Mouse (Mus musculus) kidney, embryonic 16.5 days (tissue): ENCODE data around the gene Dglucy. TPM values are rescaled to one million over a fixed set of nuclear protein-coding genes. Genes with fewer than 3 reads are reported as not detected.

Experiments used
- ATAC-seq: fragments of 200-750 bp; cut with Nextera tagmentation; 2 replicates; pipeline ENCODE4 v1.8.0; 2017; ENCODE audit warnings: moderate TSS enrichment; ENCODE audit not compliant: low FRiP score, low TSS enrichment
- H3K27ac ChIP-seq: fragments of 300-500 bp; sonication (generic); 2 replicates; pipeline ENCODE4 v1.5.1; 2014; ENCODE audit warnings: low read length
- H3K27me3 ChIP-seq: fragments of 300-500 bp; sonication (generic); 2 replicates; pipeline ENCODE4 v1.6.1; 2014; ENCODE audit warnings: low read length, control low read depth, mixed read lengths; ENCODE audit not compliant: insufficient read depth
- H3K36me3 ChIP-seq: fragments of 300-500 bp; sonication (generic); 2 replicates; pipeline ENCODE4 v1.6.1; 2014; ENCODE audit warnings: low read length, control low read depth, mixed read lengths; ENCODE audit not compliant: insufficient read depth
- H3K4me1 ChIP-seq: fragments of 300-500 bp; sonication (generic); 2 replicates; pipeline ENCODE4 v1.6.1; 2014; ENCODE audit warnings: low read length, control low read depth, mixed read lengths; ENCODE audit not compliant: insufficient read depth
- H3K4me2 ChIP-seq: fragments of 300-500 bp; sonication (generic); replicated peaks from 2 replicates; pipeline ENCODE4 v1.6.1; 2014; ENCODE audit warnings: low read depth, low read length
- H3K4me3 ChIP-seq: fragments of 300-500 bp; sonication (generic); 2 replicates; pipeline ENCODE4 v1.5.1; 2014; ENCODE audit warnings: mild to moderate bottlenecking, low read length
- H3K9ac ChIP-seq: fragments of 300-500 bp; sonication (generic); replicated peaks from 2 replicates; pipeline ENCODE4 v1.6.1; 2014; ENCODE audit warnings: low read length
- H3K9me3 ChIP-seq: fragments of 300-500 bp; sonication (generic); 2 replicates; pipeline ENCODE4 v1.6.1; 2016; ENCODE audit warnings: low read length, control low read depth
- WGBS: fragments of 180-500 bp; shearing (Covaris S2); extraction: QIAGEN DNeasy Blood & Tissue Kit; methylation state at CpG from one replicate; pipeline ENCODE4 v1.1.7; 2014; 5-methylcytosine and 5-hydroxymethylcytosine counted together
- polyA plus RNA-seq: library from polyadenylated mRNA; unstranded; fragments of >200 nt; fragmentation: Nextera tagmentation; extraction: Ambion mirVana; gene quantifications from 2 replicates; pipeline ENCODE4 v1.2.1, GENCODE M21; 2015

The Dglucy gene
- polyA plus RNA-seq, 1 experiment from 2014 or later, result 3.9 TPM

DNA sequence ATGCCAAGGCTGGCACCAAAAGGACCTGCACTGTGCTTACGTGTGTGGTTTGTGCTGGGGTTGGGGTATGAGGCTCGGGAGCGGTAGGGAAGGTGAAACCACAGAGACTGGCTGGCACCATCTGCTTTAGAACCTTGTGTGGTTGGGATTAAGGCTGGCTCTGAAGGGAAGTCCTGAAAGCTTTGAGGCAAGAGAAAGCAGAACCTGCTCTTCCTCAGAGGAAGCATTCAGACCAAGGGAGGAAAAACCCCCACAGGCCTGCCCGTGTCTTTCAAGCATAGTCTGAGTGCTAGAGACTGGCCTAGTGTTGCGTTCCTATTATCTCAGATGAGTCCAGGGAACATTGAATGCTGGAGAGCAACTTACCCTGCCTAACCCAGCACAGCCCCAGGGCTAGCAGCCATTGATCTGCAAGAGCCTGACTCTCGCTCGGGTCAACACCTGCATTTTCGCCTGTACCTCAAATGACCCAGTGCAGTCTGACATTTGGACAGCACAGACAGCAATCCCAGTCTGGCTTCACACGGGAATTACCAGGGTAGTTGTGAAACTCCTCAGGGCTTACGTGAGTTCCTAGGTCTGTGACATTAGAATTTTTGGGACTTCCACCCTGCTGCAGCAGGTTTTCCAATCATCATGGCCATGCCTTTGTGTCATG is 452 bp upstream of the Dglucy start:
- Histone ChIP-seq H3K4me1 (peaks cover 16% of the 10 kb centered on the region), H3K27me3 (no peaks in the 10 kb centered on the region), H3K36me3 (no peaks in the 10 kb centered on the region), H3K9me3 (no peaks in the 10 kb centered on the region), H3K4me2 (peak overlapping the region; percentile 48), H3K4me3 (no peak overlapping the region; the same call in 1 of the 2 replicates), H3K9ac (peak overlapping the region; percentile 64), H3K27ac (peak overlapping the region; percentile 1; the same call in 1 of the 2 replicates)
- WGBS, result 79% methylated on average over 10 of the region's 10 CpGs
- ATAC-seq, result peak; percentile 17; the same call in 1 of the 2 replicates

DNA sequence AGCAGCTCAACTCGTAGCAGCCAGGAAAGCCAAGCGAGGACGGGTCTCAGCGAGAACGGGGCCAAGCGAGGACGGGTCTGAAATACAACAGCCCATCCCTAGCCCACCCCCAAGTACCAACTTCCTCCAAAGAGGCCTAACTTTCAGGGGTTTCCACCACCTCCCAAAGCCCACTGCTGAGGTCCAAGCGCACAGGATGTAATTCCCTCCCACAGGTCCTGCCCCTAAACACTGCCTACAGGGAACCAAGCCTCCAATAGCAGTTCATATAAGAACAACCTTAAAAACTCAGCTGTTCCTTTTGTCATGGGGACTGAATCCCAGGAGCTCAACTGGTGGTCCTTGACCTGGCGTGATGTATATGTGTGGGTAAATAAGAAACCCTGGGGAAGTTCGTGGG is 1.6 kb downstream of the Dglucy start:
- H3K9me3 ChIP-seq, result no peaks in the 10 kb centered on the region
- H3K27ac ChIP-seq, result no peak overlapping the region
- no peaks in the 10 kb centered on the region for H3K36me3 ChIP-seq
- H3K27me3 ChIP-seq, result no peaks in the 10 kb centered on the region
- peaks cover 16% of the 10 kb centered on the region for H3K4me1 ChIP-seq
- H3K9ac ChIP-seq, result no peak overlapping the region
- H3K4me3 ChIP-seq, result no peak overlapping the region
- H3K4me2 ChIP-seq, result no peak overlapping the region
- 89% methylated on average over 10 of the region's 10 CpGs for WGBS
- no peak for ATAC-seq

DNA sequence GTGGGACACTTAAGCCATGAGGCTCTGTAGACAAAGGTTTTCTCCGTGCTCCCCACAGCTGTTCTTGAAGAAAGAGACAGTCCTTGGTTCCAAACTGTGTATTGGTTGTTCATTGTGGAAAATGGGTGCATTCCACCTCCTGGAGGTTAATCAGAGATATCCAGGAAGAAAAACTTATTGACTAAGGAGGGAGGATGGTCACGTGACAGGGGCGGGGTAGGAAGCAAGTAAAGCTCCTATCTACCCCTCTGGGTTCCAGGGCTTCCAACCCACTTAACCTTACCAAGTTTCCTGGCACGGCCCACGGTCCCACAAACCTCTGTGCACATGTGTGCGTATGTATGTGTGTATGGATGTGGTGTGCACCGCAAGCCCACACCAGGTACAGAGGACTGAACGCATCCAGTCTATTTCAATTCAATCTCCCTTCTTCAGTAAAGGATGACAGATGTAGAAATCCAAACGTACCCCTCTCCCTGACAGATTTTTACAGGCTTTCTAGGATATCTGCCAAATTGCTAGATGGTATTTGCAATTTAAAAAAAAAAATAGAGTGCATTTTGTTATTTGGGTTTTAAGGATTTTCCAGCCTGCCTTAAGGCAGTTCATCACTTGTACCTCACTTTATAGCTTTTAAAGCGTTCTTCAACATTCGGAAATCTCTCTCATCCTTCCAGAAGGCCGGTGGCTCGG is 2.7 kb downstream of the Dglucy start:
- H3K9ac ChIP-seq, result no peak overlapping the region
- H3K4me3 ChIP-seq, result no peak overlapping the region
- no peak for ATAC-seq
- no peaks in the 10 kb centered on the region for H3K9me3 ChIP-seq
- 89% methylated on average over 13 of the region's 13 CpGs for WGBS
- H3K27ac ChIP-seq, result no peak overlapping the region
- peaks cover 13% of the 10 kb centered on the region for H3K4me1 ChIP-seq
- no peaks in the 10 kb centered on the region for H3K27me3 ChIP-seq
- H3K36me3 ChIP-seq, result no peaks in the 10 kb centered on the region
- no peak overlapping the region for H3K4me2 ChIP-seq

DNA sequence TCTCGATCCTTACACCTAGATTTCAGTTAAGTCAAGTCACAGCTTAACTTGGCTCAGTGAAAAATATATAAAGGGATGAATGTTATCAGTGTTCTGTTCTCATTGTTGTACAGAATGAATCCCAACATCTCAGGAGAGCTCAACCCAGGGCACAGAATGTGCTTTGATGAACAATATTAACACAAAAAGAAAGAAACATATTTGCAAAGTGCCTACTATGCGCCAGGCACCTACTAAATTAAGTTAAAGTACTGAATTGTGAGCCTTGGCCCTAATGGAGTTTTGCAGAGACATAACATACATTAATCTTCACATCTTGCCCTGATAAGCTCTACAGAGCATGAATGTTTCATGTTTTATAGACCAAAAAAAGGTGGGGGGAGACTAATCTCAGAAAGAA is 5.3 kb downstream of the Dglucy start:
- Histone ChIP-seq H3K36me3 (no peaks in the 10 kb centered on the region), H3K4me2 (no peak overlapping the region), H3K9me3 (no peaks in the 10 kb centered on the region), H3K4me3 (no peak overlapping the region), H3K9ac (no peak overlapping the region), H3K27me3 (no peaks in the 10 kb centered on the region), H3K4me1 (peaks cover 6% of the 10 kb centered on the region), H3K27ac (no peak overlapping the region)
- ATAC-seq, result no peak
- 74% methylated on average over 2 of the region's 2 CpGs for WGBS

DNA sequence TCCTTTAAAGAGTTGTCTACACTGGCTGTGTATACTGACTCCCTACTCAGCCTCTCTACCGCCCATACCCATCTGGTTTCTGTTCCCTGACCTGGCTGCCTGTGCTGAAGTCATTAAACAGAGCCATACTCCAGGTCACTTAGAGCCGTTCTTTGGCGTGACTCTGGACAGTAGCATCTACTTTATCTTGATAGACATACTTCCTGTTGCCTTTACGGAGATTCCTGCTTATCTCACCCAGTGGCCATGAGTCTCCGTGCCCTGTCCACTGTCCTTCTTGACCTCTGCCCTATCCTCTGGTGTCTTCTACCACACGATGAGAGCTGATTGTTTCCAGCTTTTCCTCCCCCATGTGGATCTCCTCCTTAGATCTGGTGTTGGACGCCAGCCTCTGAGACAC is 6.5 kb downstream of the Dglucy start:
- Histone ChIP-seq H3K27ac (no peak overlapping the region), H3K9ac (no peak overlapping the region), H3K4me2 (no peak overlapping the region), H3K36me3 (no peaks in the 10 kb centered on the region), H3K4me3 (no peak overlapping the region), H3K27me3 (no peaks in the 10 kb centered on the region), H3K9me3 (no peaks in the 10 kb centered on the region), H3K4me1 (no peaks in the 10 kb centered on the region)
- no peak for ATAC-seq
- 42% methylated on average over 7 of the region's 7 CpGs for WGBS

DNA sequence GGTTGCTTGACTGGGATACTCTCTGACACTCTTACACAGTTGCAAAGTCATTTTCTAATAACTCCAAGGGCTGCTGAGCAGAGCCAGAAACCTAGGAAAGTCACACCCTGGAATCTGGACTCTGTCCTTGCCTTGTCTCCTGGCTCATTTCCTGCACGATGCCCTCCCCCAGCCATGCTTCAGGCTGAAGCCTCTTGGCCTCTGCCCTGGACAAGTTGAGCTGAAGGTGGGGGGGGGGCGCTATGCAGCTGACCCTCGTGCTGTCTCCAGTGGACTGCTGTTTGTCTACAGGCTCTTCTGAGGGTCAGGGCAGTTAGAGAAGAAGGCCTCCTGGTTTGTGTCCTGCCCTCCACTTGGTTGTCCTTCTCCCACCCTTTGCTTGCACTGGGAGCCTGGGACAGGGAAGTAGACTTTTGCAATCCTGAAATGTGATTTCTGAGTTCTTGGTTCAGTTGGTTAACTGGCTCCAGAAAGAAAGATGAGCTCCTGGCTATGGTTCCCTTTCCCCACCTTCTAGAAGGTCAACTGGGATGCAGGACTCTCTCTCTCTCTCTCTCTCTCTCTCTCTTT is 11.2 kb downstream of the Dglucy start:
- ATAC-seq, result peak; percentile 70
- WGBS, result 25% methylated on average over 3 of the region's 3 CpGs
- no peak overlapping the region for H3K4me2 ChIP-seq
- no peaks in the 10 kb centered on the region for H3K36me3 ChIP-seq
- no peak overlapping the region for H3K4me3 ChIP-seq
- H3K9ac ChIP-seq, result no peak overlapping the region
- no peaks in the 10 kb centered on the region for H3K4me1 ChIP-seq
- no peaks in the 10 kb centered on the region for H3K9me3 ChIP-seq
- no peaks in the 10 kb centered on the region for H3K27me3 ChIP-seq
- H3K27ac ChIP-seq, result no peak overlapping the region

DNA sequence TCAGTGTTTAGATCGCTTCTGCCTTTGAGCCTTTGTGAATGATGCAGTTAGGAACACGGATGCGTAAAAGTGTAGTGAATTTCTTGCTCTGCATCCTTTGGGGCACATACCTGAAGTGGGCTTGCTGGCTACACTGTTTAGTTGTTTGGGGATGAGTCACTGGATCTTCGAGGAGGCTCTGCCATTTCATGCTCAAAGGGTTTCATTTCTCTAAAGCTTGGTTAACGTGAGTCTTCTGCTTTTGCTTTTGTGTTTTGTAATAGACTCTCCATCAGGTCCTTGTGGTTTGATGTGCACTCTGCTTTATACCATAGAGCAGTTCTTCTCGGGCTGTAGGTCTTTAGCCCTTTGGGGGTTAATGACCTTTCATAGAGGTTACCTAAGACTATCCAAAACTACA is 12.6 kb downstream of the Dglucy start:
- ATAC-seq, result no peak
- 79% methylated on average over 6 of the region's 6 CpGs for WGBS
- H3K4me1 ChIP-seq, result no peaks in the 10 kb centered on the region
- H3K4me3 ChIP-seq, result no peak overlapping the region
- no peak overlapping the region for H3K9ac ChIP-seq
- H3K27ac ChIP-seq, result no peak overlapping the region
- H3K36me3 ChIP-seq, result no peaks in the 10 kb centered on the region
- H3K27me3 ChIP-seq, result no peaks in the 10 kb centered on the region
- no peaks in the 10 kb centered on the region for H3K9me3 ChIP-seq
- H3K4me2 ChIP-seq, result no peak overlapping the region

DNA sequence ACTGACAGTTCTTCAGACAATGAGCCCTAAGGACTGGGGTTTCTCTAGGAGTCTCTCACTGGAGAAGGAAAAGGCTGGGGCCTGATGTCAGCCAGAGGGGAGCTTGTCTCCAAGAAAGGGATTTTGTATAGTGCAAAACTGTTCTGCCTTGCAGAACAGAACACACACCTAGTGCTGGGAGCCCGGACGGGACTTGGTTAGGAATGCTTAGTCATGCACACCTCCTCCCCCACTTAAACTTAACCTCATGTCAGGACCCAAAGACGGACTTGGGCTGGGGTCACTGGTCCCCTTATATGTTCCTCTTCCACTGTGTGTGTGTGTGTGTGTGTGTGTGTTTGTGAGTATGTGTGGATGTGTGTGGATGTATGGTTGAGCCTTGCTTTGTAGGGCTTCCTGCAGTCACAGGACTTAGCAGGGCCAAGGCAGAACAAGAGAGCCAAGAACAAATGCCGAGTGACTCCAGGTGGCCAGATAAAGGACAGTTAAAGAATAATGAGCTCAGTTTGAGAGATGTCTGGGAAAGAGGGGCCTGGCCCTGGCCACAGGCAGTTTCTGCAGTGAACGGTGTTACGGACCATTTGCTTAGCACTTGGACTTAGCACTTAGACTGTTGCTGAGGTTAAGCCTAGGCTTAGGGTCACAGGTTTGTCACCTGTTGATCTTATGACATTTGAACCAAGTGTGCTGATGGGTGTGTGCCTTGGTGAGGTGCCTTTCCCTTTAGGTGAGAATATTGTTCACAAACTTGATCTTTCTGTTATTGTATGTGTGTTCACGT is 15.8 kb downstream of the Dglucy start:
- Histone ChIP-seq H3K36me3 (no peaks in the 10 kb centered on the region), H3K9me3 (no peaks in the 10 kb centered on the region), H3K4me1 (no peaks in the 10 kb centered on the region), H3K4me3 (no peak overlapping the region), H3K27me3 (no peaks in the 10 kb centered on the region), H3K4me2 (no peak overlapping the region), H3K27ac (no peak overlapping the region), H3K9ac (no peak overlapping the region)
- 40% methylated on average over 7 of the region's 7 CpGs for WGBS
- ATAC-seq, result peak; percentile 77; the same call in 1 of the 2 replicates

DNA sequence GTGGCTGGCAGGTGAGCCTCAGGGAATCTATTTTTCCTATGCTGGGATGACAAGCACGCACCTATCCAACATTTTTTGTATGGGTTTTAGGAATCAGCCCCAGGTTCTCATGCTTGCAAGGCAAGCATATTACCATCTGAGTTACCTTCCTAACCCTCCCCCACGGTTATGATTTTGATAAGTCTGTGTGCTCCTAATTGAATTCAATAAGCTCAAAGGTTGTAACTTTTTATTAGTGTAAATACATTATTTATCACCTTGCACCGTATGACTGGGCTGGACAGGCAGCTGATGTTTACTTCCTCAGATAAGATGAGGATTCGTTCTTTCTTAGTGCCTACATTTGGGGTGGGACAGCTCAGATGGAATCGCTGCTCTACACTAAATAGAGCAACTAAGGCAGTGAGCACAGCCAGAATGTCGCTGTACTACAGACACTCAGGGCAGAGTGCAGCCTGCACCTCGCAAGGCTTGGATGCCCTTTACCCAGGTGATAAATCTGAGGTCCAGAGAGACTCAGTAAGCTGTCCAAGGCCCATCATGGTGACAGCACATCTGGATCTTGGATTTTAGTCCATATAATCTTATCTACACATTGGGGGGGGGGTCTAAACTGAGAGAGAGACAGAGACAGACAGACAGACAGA is 16.7 kb downstream of the Dglucy start:
- H3K4me2 ChIP-seq, result no peak overlapping the region
- WGBS, result 70% methylated on average over 7 of the region's 7 CpGs

More for the DNA sequence above, 16.7 kb downstream of the Dglucy start:
- no peak for ATAC-seq
- H3K27me3 ChIP-seq, result no peaks in the 10 kb centered on the region
- H3K9ac ChIP-seq, result no peak overlapping the region
- H3K4me1 ChIP-seq, result no peaks in the 10 kb centered on the region
- no peaks in the 10 kb centered on the region for H3K36me3 ChIP-seq
- H3K4me3 ChIP-seq, result no peak overlapping the region
- no peaks in the 10 kb centered on the region for H3K9me3 ChIP-seq
- no peak overlapping the region for H3K27ac ChIP-seq
